Comparison of ENCODE assay signal across 8 mouse cellular contexts in genomic region chr7:4509863-4510608, GRCm38 (mm10). TPM values are rescaled to one million over a fixed set of nuclear protein-coding genes. Genes with fewer than 3 reads are reported as not detected.
DNase-seq lines count a peak whose midpoint lies in the region; ATAC-seq and TF ChIP-seq lines count a peak whose summit lies in the region.

No protein-coding gene starts in this region.

- no peaks in the 10 kb centered on the region for H3K36me3 ChIP-seq in forebrain, embryonic 13.5 days (ENCODE audit: poor library complexity, severe bottlenecking)
- H3K36me3 ChIP-seq in small intestine, adult 2 months (ENCODE audit: control insufficient read depth, insufficient read depth, low read length): no peaks in the 10 kb centered on the region

- H3K4me1 ChIP-seq in forebrain, embryonic 13.5 days: peaks cover 16% of the 10 kb centered on the region; the same call in 1 of the 2 replicates
- H3K4me1 ChIP-seq in small intestine, adult 2 months (ENCODE audit: control insufficient read depth, insufficient read depth, insufficient read length, low read length): peaks cover 2% of the 10 kb centered on the region

- no peak overlapping the region for H3K4me3 ChIP-seq in forebrain, embryonic 13.5 days
- peak overlapping the region; percentile 48 for H3K4me3 ChIP-seq in small intestine, adult 2 months (ENCODE audit: low read depth, low read length)

- H3K9me3 ChIP-seq in forebrain, embryonic 13.5 days (replicated peaks): no peaks in the 10 kb centered on the region

- 14% methylated on average over 24 of the region's 24 CpGs for WGBS in forebrain, embryonic 13.5 days
- WGBS in small intestine, adult 2 months: 21% methylated on average over 24 of the region's 24 CpGs

- TF ChIP-seq CTCF in small intestine, adult 2 months (IDR thresholded peaks at IDR 0.05; ENCODE audit: extremely low read depth, insufficient read length, insufficient replicate concordance, low read depth, low read length): peak; percentile 87

- no peak for ATAC-seq in cerebellum, adult (ENCODE audit: insufficient number of reproducible peaks, low FRiP score, low TSS enrichment)
- peak; percentile 87 for ATAC-seq in forebrain, embryonic 13.5 days
- peak; percentile 84 to 86 for ATAC-seq in hematopoietic stem cell, adult 5-6 weeks (replicated peaks in 1 of 2; ENCODE audit: insufficient read depth in 1 of 2, low FRiP score in 2 of 2, low TSS enrichment in 1 of 2, low read depth in 1 of 2, poor library complexity in 2 of 2, severe bottlenecking in 2 of 2)
- ATAC-seq in megakaryocyte progenitor cell, adult 5-6 weeks (replicated peaks; ENCODE audit: poor library complexity): peak; percentile 87

- TF ChIP-seq POLR2A in small intestine, adult 2 months (IDR thresholded peaks at IDR 0.05; ENCODE audit: low read depth, low read length): no peak

- peak overlapping the region; percentile 30; the same call in 1 of the 2 replicates for H3K9ac ChIP-seq in forebrain, embryonic 13.5 days

- H3K27me3 ChIP-seq in forebrain, embryonic 13.5 days: no peaks in the 10 kb centered on the region
- no peaks in the 10 kb centered on the region for H3K27me3 ChIP-seq in small intestine, adult 2 months (ENCODE audit: control insufficient read depth, insufficient read depth, low read length)

- DNase-seq in cerebellum, adult 11-12 months: peak; percentile 49
- peak; percentile 69 for DNase-seq in brain, adult 2 months (ENCODE audit: low read depth, low spot score)
- DNase-seq in layer of hippocampus, postnatal 14 days (ENCODE audit: low spot score in 2 of 2): peak; percentile 47 to 50

- no peak overlapping the region; the same call in 1 of the 2 replicates for H3K27ac ChIP-seq in forebrain, embryonic 13.5 days
- no peak overlapping the region for H3K27ac ChIP-seq in small intestine, adult 2 months (ENCODE audit: insufficient read depth, low read depth, low read length)

- H3K4me2 ChIP-seq in forebrain, embryonic 13.5 days: peak overlapping the region; percentile 19; the same call in 1 of the 2 replicates

RNA-seq across cellular contexts. Expression of gene Tnnt1, which starts 6.1 kb away (rescaled TPM):
- 3.9 and 5.7 TPM in 2 replicates for polyA plus RNA-seq in forebrain, embryonic 13.5 days (2015; fragmentation: Nextera tagmentation; extraction: Ambion mirVana)
- total RNA-seq in hematopoietic stem cell, adult 5-6 weeks (2017): 8.2 and 11.1 TPM in 2 replicates
- 1 to 10 TPM; 1.9 to 8.6 TPM for total RNA-seq in layer of hippocampus, postnatal 14 days (2021)
- 5.6 and 8.0 TPM in 2 replicates for total RNA-seq in megakaryocyte progenitor cell, adult 5-6 weeks (2015)
- total RNA-seq in megakaryocyte progenitor cell, adult 5-6 weeks (2017): 16.5 and 17.4 TPM in 2 replicates
- polyA plus RNA-seq in small intestine, adult 2 months (2012; rRNA removed): 0.22 and 0.58 TPM in 2 replicates

RNA-seq across cellular contexts. Expression of gene Ppp1r12c, which starts 8.6 kb away (rescaled TPM):
- polyA plus RNA-seq in forebrain, embryonic 13.5 days (2015; fragmentation: Nextera tagmentation; extraction: Ambion mirVana): 33.8 and 36.8 TPM in 2 replicates
- 134 and 190 TPM in 2 replicates for total RNA-seq in hematopoietic stem cell, adult 5-6 weeks (2017)
- 100 to 1,000 TPM; 125 to 127 TPM for total RNA-seq in layer of hippocampus, postnatal 14 days (2021)
- 85.6 and 97.7 TPM in 2 replicates for total RNA-seq in megakaryocyte progenitor cell, adult 5-6 weeks (2015)
- 106 and 112 TPM in 2 replicates for total RNA-seq in megakaryocyte progenitor cell, adult 5-6 weeks (2017)
- polyA plus RNA-seq in small intestine, adult 2 months (2012; rRNA removed): 58.0 and 59.2 TPM in 2 replicates

RNA-seq across cellular contexts. Expression of gene Tnni3, which starts 14.0 kb away (rescaled TPM):
- polyA plus RNA-seq in forebrain, embryonic 13.5 days (2015; fragmentation: Nextera tagmentation; extraction: Ambion mirVana): 0.89 and 4.9 TPM in 2 replicates
- total RNA-seq in hematopoietic stem cell, adult 5-6 weeks (2017): 7.0 and 7.1 TPM in 2 replicates
- total RNA-seq in layer of hippocampus, postnatal 14 days (2021): 1 to 10 TPM in 1 of 2 experiments, under 1 TPM in 1; 0.57 to 1.1 TPM
- total RNA-seq in megakaryocyte progenitor cell, adult 5-6 weeks (2015): 4.8 and 5.2 TPM in 2 replicates
- 2.1 and 6.0 TPM in 2 replicates for total RNA-seq in megakaryocyte progenitor cell, adult 5-6 weeks (2017)
- polyA plus RNA-seq in small intestine, adult 2 months (2012; rRNA removed): 0.43 and 1.4 TPM in 2 replicates

RNA-seq across cellular contexts. Expression of gene Dnaaf3, which starts 22.2 kb away (rescaled TPM):
- polyA plus RNA-seq in forebrain, embryonic 13.5 days (2015; fragmentation: Nextera tagmentation; extraction: Ambion mirVana): 1.4 and 2.0 TPM in 2 replicates
- 2.4 and 2.6 TPM in 2 replicates for total RNA-seq in hematopoietic stem cell, adult 5-6 weeks (2017)
- 1 to 10 TPM in 1 of 2 experiments, under 1 TPM in 1; 0.83 to 1.1 TPM for total RNA-seq in layer of hippocampus, postnatal 14 days (2021)
- 0.59 and 0.95 TPM in 2 replicates for total RNA-seq in megakaryocyte progenitor cell, adult 5-6 weeks (2015)
- total RNA-seq in megakaryocyte progenitor cell, adult 5-6 weeks (2017): 1.3 and 1.4 TPM in 2 replicates
- 1.1 and 1.9 TPM in 2 replicates for polyA plus RNA-seq in small intestine, adult 2 months (2012; rRNA removed)

RNA-seq across cellular contexts. Expression of gene Syt5, which starts 37.3 kb away (rescaled TPM):
- 64.0 and 86.3 TPM in 2 replicates for polyA plus RNA-seq in forebrain, embryonic 13.5 days (2015; fragmentation: Nextera tagmentation; extraction: Ambion mirVana)
- 1.0 TPM in 1 of 2 replicates, not detected in the other for total RNA-seq in hematopoietic stem cell, adult 5-6 weeks (2017)
- total RNA-seq in layer of hippocampus, postnatal 14 days (2021): 100 to 1,000 TPM; 193 to 200 TPM
- total RNA-seq in megakaryocyte progenitor cell, adult 5-6 weeks (2015): not detected in 2 replicates
- not detected in 2 replicates for total RNA-seq in megakaryocyte progenitor cell, adult 5-6 weeks (2017)
- polyA plus RNA-seq in small intestine, adult 2 months (2012; rRNA removed): 4.6 and 9.4 TPM in 2 replicates
